Mouse (Mus musculus): ENCODE data around the gene Crocc2. TPM values are rescaled to one million over a fixed set of nuclear protein-coding genes. Genes with fewer than 3 reads are reported as not detected.

Crocc2 gene
- polyA plus RNA-seq, 1 experiment from 2014 or later = 0.30 TPM

- ChIA-PET CTCF (no interaction called here), POLR2A (interaction anchor here (0.8 to 1.8 kb wide), 3 partner anchors 8 to 9 kb away, joined by 3 to 5 read pairs (median 4); partner anchors contain the start of gene Sned1)
- no peak for ATAC-seq
- H3K27me3 ChIP-seq = no peaks in the 10 kb centered on the region
- no peak for TF ChIP-seq CTCF (IDR thresholded peaks at IDR 0.05)
- DNase-seq (ENCODE audit: low read depth, low spot score) = no peak
- in situ Hi-C loops (cut with MboI; ENCODE audit: low pct_unique_long_range_greater_than_20kb) = no loop called here
Measured at GRCm38 (mm10) chr1:93227303-93227975, 58.9 kb downstream of the Crocc2 start.

GRCm38 (mm10) chr1:93227976-93228365, 59.4 kb downstream of the Crocc2 start:
- POLR2A ChIA-PET = interaction anchor here (1.0 kb wide), 1 partner anchor 8 kb away, joined by 4 read pairs; the partner anchor contains the start of gene Sned1
- ATAC-seq = no peak
- in situ Hi-C loops (cut with MboI; ENCODE audit: low pct_unique_long_range_greater_than_20kb) = no loop called here
- no peaks in the 10 kb centered on the region for H3K27me3 ChIP-seq
- DNase-seq (ENCODE audit: low read depth, low spot score) = no peak
- no peak for TF ChIP-seq CTCF (IDR thresholded peaks at IDR 0.05)
- CTCF ChIA-PET = no interaction called here

DNA sequence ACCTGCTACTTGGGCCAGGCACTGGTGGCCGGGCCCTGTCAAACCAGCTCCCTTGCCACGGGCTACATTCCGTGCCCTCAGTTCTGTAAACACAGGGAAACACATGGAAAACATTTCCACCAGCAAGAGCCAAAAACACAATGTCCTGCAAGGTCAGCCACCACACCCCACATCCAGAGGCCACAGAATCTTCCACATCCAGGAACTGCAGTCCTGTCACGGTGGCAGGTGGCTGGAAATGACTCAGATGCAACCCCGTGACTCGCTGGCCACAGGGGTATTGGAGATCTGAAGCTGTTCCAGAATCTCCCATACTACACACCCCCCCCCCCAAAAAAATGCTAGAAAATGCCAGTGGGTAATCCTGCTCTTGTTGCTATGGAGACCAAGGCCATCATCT, 60.7 kb downstream of the Crocc2 start:
- CTCF ChIA-PET = interaction anchor here (1.9 kb wide), 1 partner anchor 15 kb away, joined by 6 read pairs; no protein-coding TSS in a partner anchor
- in situ Hi-C loops (cut with MboI; ENCODE audit: low pct_unique_long_range_greater_than_20kb) = no loop called here
- POLR2A ChIA-PET = no interaction called here
- ATAC-seq = peak; percentile 38
- DNase-seq (ENCODE audit: low read depth, low spot score) = no peak
- no peak for TF ChIP-seq CTCF (IDR thresholded peaks at IDR 0.05)
- no peaks in the 10 kb centered on the region for H3K27me3 ChIP-seq

- ATAC-seq (peak; percentile 49), DNase-seq (ENCODE audit: low read depth, low spot score) (no peak)
- H3K27me3 ChIP-seq = no peaks in the 10 kb centered on the region
- in situ Hi-C loops (cut with MboI; ENCODE audit: low pct_unique_long_range_greater_than_20kb) = no loop called here
- ChIA-PET CTCF (interaction anchor here (1.9 kb wide), 1 partner anchor 15 kb away, joined by 6 read pairs; no protein-coding TSS in a partner anchor), POLR2A (no interaction called here)
- no peak for TF ChIP-seq CTCF (IDR thresholded peaks at IDR 0.05)
Measured at GRCm38 (mm10) chr1:93229626-93230025, 61.1 kb downstream of the Crocc2 start.

GRCm38 (mm10) chr1:93235576-93236544, 67.3 kb downstream of the Crocc2 start, which contains the start of gene Sned1:
Sned1 (plus strand) TSS chr1:93235841.
- ChIA-PET POLR2A (interaction anchor here (0.6 to 1.9 kb wide), 7 partner anchors 8 to 57 kb away, joined by 3 to 8 read pairs (median 4); no protein-coding TSS in a partner anchor), CTCF (interaction anchor here (0.9 to 2.4 kb wide), 6 partner anchors 10 to 63 kb away, joined by 3 to 8 read pairs (median 3); no protein-coding TSS in a partner anchor)
- ATAC-seq (peak; percentile 84), DNase-seq (ENCODE audit: low read depth, low spot score) (no peak)
- TF ChIP-seq CTCF (IDR thresholded peaks at IDR 0.05) = no peak
- H3K27me3 ChIP-seq = no peaks in the 10 kb centered on the region
- in situ Hi-C loops (cut with MboI; ENCODE audit: low pct_unique_long_range_greater_than_20kb) = no loop called here

DNA sequence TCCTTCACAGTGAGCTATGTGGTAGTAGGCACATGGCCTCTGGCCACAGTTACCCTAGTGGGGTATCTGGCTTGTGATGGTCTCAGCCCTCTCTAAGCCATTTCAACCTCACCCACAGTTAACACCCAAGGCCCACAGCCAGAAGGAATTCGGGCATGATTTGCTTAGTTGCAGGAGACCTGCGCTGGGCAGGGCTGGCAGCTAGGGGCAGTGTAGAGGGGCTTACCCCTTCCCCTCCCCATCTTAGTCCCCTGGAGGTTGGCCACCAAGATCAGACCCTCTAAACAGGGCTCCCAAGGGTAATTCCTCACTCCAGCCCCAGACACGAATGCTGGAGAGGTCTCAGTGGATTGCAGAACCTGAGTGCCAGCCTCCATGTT, 68.0 kb downstream of the Crocc2 start:
- ATAC-seq = peak; percentile 4
- H3K27me3 ChIP-seq = no peaks in the 10 kb centered on the region

DNA sequence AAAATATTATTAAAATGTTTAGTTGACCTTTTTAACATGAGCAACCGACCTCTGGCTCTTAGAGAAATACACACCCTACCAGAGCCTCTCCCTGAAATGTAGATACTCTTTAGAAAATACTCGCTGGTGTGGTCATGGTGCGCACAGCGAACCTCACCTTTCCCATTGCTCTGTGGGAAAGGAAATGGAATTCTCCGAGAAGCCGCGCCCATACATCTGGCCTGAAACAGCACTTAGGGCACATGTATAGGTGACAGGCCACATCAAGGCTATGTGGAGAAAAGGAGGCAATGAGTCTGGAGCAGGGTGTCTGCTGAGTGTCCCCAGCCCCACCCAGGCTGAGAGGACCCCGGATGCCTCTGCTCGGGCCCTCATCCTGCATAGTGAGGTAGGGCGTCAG, 69.2 kb downstream of the Crocc2 start:
- ChIA-PET CTCF (interaction anchor here (0.9 to 2.4 kb wide), 3 partner anchors 8 to 63 kb away, joined by 3 to 8 read pairs (median 7); no protein-coding TSS in a partner anchor), POLR2A (no interaction called here)
- no peak for DNase-seq (ENCODE audit: low read depth, low spot score)
- no peak for TF ChIP-seq CTCF (IDR thresholded peaks at IDR 0.05)
- no peak for ATAC-seq
- in situ Hi-C loops (cut with MboI; ENCODE audit: low pct_unique_long_range_greater_than_20kb) = no loop called here
- H3K27me3 ChIP-seq = no peaks in the 10 kb centered on the region

More for the DNA sequence above, 68.0 kb downstream of the Crocc2 start:
- POLR2A ChIA-PET = interaction anchor here (0.7 to 1.9 kb wide), 4 partner anchors 9 to 58 kb away, joined by 3 to 5 read pairs (median 4); no protein-coding TSS in a partner anchor
- no peak for TF ChIP-seq CTCF (IDR thresholded peaks at IDR 0.05)
- DNase-seq (ENCODE audit: low read depth, low spot score) = no peak
- in situ Hi-C loops (cut with MboI; ENCODE audit: low pct_unique_long_range_greater_than_20kb) = no loop called here
- CTCF ChIA-PET = interaction anchor here (0.9 to 2.4 kb wide), 4 partner anchors 9 to 63 kb away, joined by 3 to 8 read pairs (median 5); no protein-coding TSS in a partner anchor

GRCm38 (mm10) chr1:93238201-93238600, 69.7 kb downstream of the Crocc2 start:
- DNase-seq (ENCODE audit: low read depth, low spot score) = no peak
- ATAC-seq = no peak
- no peak for TF ChIP-seq CTCF (IDR thresholded peaks at IDR 0.05)
- in situ Hi-C loops (cut with MboI; ENCODE audit: low pct_unique_long_range_greater_than_20kb) = no loop called here
- ChIA-PET POLR2A (no interaction called here), CTCF (interaction anchor here (0.9 to 2.4 kb wide), 3 partner anchors 7 to 63 kb away, joined by 3 to 8 read pairs (median 7); no protein-coding TSS in a partner anchor)
- no peaks in the 10 kb centered on the region for H3K27me3 ChIP-seq

DNA sequence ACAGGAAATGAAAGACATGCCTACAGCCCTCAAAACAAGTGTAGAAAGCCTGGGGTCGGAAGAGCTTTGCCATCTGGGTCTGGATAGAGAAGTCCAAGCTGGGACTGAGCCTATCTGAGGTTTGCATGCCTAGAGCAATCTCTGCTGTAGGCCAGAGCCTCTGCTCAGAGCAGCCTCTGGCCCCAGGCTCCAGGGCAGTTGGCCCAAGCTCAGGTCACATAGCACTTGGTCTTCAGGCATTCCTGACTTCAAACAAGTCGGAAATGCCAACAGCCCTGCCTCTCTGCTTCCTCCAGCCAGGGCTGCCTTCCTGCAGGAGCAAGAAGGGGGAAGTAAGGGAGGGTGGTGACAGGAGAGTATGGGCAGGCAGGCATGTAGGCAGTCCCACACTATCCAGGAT, 77.4 kb downstream of the Crocc2 start:
- in situ Hi-C loops (cut with MboI; ENCODE audit: low pct_unique_long_range_greater_than_20kb) = no loop called here
- TF ChIP-seq CTCF (IDR thresholded peaks at IDR 0.05) = no peak
- no peaks in the 10 kb centered on the region for H3K27me3 ChIP-seq
- DNase-seq (ENCODE audit: low read depth, low spot score) (no peak), ATAC-seq (peak; percentile 12)
- POLR2A ChIA-PET = no interaction called here
- CTCF ChIA-PET = interaction anchor here (1.3 to 1.6 kb wide), 2 partner anchors 9 to 70 kb away, joined by 3 to 8 read pairs; no protein-coding TSS in a partner anchor

- no peaks in the 10 kb centered on the region for H3K27me3 ChIP-seq
- ATAC-seq (no peak), DNase-seq (ENCODE audit: low read depth, low spot score) (no peak)
- CTCF ChIA-PET = no interaction called here
- no peak for TF ChIP-seq CTCF (IDR thresholded peaks at IDR 0.05)
- in situ Hi-C loops (cut with MboI; ENCODE audit: low pct_unique_long_range_greater_than_20kb) = no loop called here
- POLR2A ChIA-PET = interaction anchor here (0.7 to 1.3 kb wide), 2 partner anchors 17 to 44 kb away, joined by 4 to 8 read pairs; partner anchors contain the start of gene Sned1
Measured at GRCm38 (mm10) chr1:93252586-93252985, 84.1 kb downstream of the Crocc2 start.
